Mouse (Mus musculus): Measurements from ENCODE around the gene Tmem14c. TPM values are rescaled to one million over a fixed set of nuclear protein-coding genes. Genes with fewer than 3 reads are reported as not detected.

Tmem14c gene
- polyA plus RNA-seq, 1 experiment from 2014 or later, result 196 TPM

DNA sequence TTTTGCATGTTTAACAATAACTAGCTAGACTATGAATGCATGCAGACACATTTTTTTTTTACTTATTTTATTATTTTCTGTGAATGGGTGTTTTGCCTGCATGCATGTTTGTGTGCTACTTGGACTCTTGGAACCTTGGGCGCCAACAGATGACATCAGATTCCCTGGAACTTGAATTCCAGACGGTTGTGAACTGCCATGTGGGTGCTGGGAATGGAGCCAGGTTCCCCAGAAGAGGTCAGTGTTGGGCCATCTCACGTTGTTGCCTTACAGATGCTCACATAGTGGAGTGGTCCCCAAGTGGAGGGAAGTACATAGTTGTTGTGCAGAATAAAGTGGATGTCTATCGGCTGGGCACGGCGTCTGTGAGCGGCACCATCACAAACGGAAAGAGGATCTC, 7.1 kb upstream of the Tmem14c start:
- Histone ChIP-seq H3K9me3 (no peaks in the 10 kb centered on the region), H3K27me3 (no peaks in the 10 kb centered on the region), H3K27ac (no peak overlapping the region), H3K4me1 (replicated peaks) (no peaks in the 10 kb centered on the region), H3K4me3 (replicated peaks) (no peak overlapping the region), H3K36me3 (peaks cover 95% of the 10 kb centered on the region), H3K4me2 (no peak overlapping the region), H3K9ac (replicated peaks) (no peak overlapping the region)
- WGBS, result 85% methylated on average over 8 of the region's 8 CpGs
- ATAC-seq (ENCODE audit: insufficient number of reproducible peaks, insufficient read depth, low FRiP score, low TSS enrichment, low read depth), result no peak

DNA sequence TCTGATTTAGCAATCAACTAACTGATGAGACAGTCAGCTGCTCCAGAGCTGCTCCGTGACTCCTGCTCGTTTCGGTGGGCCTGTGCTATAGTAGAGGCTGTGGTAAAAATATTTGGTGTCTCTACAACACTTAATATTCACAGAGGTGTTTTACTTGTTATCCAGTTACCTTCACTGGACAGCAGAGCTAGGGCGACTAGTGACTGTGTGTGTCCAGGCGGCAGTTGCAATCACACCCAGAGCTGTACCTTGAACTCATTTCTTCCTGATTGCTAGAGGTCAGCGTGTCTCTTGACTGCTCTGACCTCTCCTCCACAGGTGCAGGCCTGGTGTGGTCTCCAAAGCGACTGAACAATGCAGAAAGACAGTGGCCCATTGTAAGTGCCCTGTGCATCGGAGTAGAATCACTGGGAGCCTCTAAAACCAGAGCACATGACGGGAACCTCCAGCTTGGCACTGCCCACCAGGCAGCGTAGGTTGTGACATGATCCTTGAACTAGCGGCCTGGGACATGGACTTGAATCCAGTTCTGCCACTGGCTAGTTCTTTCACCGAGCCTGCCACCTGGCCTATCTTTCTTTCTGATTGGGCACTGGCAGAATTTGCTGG, 809 bp downstream of the Tmem14c start:
- Histone ChIP-seq H3K4me2 (peak overlapping the region; percentile 82), H3K36me3 (peaks cover 64% of the 10 kb centered on the region), H3K4me3 (replicated peaks) (peak overlapping the region; percentile 64), H3K4me1 (replicated peaks) (peaks cover 9% of the 10 kb centered on the region), H3K27me3 (no peaks in the 10 kb centered on the region), H3K9me3 (no peaks in the 10 kb centered on the region), H3K9ac (replicated peaks) (peak overlapping the region; percentile 73), H3K27ac (peak overlapping the region; percentile 89)
- no peak for ATAC-seq (ENCODE audit: insufficient number of reproducible peaks, insufficient read depth, low FRiP score, low TSS enrichment, low read depth)
- 44% methylated on average over 12 of the region's 12 CpGs for WGBS

DNA sequence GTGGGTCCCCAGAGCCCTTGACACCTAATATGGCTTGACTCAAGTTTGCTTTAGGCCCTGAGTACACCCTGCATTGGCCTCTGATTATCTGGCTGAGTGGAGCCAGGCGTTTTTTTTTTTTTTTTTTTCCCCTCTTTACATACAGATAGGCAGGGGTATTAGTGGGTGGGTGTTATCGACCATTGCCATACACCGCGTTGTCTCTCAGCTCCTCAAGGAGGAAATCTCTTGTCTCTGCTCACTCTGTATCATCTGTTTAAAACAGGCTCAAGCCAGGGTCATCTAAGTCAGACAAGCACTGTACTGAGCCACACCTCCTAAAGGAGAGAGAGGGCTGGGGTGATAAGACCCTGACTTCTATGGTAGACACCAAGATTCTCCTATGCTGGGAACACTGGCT, 1.7 kb downstream of the Tmem14c start:
- Histone ChIP-seq H3K27me3 (no peaks in the 10 kb centered on the region), H3K9ac (replicated peaks) (no peak overlapping the region), H3K4me1 (replicated peaks) (peaks cover 9% of the 10 kb centered on the region), H3K27ac (no peak overlapping the region), H3K4me2 (peak overlapping the region; percentile 82; the same call in 1 of the 2 replicates), H3K9me3 (no peaks in the 10 kb centered on the region), H3K4me3 (replicated peaks) (no peak overlapping the region), H3K36me3 (peaks cover 64% of the 10 kb centered on the region)
- ATAC-seq (ENCODE audit: insufficient number of reproducible peaks, insufficient read depth, low FRiP score, low TSS enrichment, low read depth), result no peak
- WGBS, result 90% methylated on average over 4 of the region's 4 CpGs

DNA sequence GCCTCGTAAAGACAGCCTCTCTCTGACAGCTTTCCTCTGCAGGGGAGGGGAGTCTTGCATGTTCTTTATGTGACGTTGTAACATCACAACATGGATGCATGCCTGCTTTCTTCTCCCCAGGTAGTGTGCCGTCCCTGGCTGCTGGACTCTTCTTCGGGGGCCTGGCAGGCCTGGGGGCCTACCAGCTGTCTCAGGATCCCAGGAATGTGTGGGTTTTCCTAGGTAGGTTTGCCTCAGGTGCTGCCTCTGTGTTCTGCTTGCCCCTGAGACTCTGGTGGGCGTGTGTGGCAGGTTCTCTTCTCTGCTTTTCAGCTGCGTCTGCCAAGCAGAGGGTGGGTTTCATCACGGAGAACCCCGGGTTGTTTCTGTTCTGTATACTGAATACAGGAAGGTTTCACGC, 2.1 kb downstream of the Tmem14c start:
- no peaks in the 10 kb centered on the region for H3K27me3 ChIP-seq
- H3K4me3 ChIP-seq (replicated peaks), result no peak overlapping the region
- no peak overlapping the region for H3K9ac ChIP-seq (replicated peaks)
- 91% methylated on average over 9 of the region's 9 CpGs for WGBS
- H3K36me3 ChIP-seq, result peaks cover 63% of the 10 kb centered on the region
- no peaks in the 10 kb centered on the region for H3K9me3 ChIP-seq
- H3K4me2 ChIP-seq, result no peak overlapping the region
- no peak for ATAC-seq (ENCODE audit: insufficient number of reproducible peaks, insufficient read depth, low FRiP score, low TSS enrichment, low read depth)
- H3K27ac ChIP-seq, result no peak overlapping the region
- peaks cover 9% of the 10 kb centered on the region for H3K4me1 ChIP-seq (replicated peaks)

DNA sequence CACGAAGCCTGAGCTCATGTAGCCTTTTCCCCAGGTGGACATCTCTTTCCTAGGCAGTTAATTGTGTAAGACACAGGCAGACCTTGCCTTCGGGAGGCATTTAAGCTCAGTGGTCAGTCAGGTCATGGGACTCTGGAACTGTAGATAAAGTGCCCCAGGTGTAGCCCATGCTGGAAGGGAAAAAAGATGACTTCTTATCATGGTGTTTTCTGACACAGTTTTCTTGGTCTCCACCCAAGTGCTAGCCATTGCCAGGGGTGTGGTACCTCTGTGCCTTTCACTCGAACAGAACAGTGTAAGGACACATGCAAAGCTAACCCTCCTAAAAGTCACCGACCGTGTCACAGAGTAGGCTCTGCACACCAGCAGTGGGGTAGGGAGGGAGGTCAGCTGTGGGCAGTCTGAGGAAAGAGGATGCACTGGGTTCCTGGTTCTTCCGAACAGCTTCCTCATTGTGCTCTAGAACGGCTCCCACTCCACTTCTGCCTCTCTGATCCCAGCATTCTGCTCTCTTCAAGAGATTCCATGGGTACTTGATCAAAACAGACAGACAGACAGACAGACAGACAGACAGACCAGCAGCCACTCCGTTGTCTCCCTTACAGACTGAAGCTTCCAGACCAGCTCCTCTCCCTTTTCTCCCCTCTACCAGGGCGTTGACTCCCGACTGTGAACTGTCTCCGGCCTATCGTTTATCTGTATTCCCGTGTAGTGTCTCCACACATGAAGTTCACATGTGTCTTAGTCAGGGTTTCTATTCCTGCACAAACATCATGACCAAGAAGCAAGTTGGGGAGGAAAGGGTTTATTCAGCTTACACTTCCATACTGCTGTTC, 2.9 kb downstream of the Tmem14c start:
- Histone ChIP-seq H3K36me3 (peaks cover 64% of the 10 kb centered on the region), H3K27me3 (no peaks in the 10 kb centered on the region), H3K4me1 (replicated peaks) (peaks cover 9% of the 10 kb centered on the region), H3K4me3 (replicated peaks) (no peak overlapping the region), H3K27ac (no peak overlapping the region), H3K9ac (replicated peaks) (no peak overlapping the region), H3K4me2 (no peak overlapping the region), H3K9me3 (no peaks in the 10 kb centered on the region)
- no peak for ATAC-seq (ENCODE audit: insufficient number of reproducible peaks, insufficient read depth, low FRiP score, low TSS enrichment, low read depth)
- 91% methylated on average over 13 of the region's 13 CpGs for WGBS

DNA sequence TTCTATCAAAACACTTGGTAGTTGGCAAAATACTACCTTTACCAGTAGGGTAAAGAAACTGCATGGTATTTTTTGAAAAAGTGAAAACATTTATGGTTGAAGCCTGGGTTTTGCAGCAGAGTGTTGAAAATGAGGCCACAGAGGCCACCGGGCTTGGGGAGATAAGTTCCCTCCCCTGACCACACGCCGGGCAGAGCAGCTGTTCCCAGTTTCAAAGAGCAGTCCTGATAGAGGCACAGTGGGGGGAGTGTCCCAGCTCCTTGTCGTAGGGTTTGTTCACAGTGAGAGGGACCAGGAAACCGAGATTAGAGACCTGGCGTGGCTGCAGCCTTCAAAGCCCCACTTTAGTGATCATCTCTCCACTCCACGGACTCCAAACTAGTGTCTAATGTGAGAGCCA, 4.4 kb downstream of the Tmem14c start:
- Histone ChIP-seq H3K27ac (no peak overlapping the region), H3K4me1 (replicated peaks) (peaks cover 9% of the 10 kb centered on the region), H3K4me2 (no peak overlapping the region), H3K27me3 (no peaks in the 10 kb centered on the region), H3K9me3 (no peaks in the 10 kb centered on the region), H3K4me3 (replicated peaks) (no peak overlapping the region), H3K36me3 (peaks cover 60% of the 10 kb centered on the region), H3K9ac (replicated peaks) (no peak overlapping the region)
- no peak for ATAC-seq (ENCODE audit: insufficient number of reproducible peaks, insufficient read depth, low FRiP score, low TSS enrichment, low read depth)
- 75% methylated on average over 7 of the region's 7 CpGs for WGBS

DNA sequence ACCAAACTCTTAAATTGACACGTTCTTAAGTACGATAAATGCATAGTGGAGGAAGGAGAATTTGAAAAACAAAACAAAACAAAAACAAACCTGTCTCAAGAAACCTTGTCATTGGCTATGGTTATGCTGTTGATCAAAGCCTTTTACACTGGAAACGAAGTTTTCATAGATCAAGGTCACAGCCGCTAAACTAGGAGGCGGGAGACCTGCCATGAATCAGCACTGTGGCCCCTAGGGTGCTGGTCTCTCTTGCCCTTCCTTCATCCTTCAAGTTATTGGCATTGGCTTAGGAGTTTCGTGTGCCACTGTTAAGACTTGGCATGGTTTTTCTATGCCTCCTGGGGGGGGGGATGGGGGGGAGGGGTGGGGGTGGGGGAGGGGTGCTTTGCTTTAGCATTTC, 5.5 kb downstream of the Tmem14c start:
- Histone ChIP-seq H3K9me3 (no peaks in the 10 kb centered on the region), H3K27me3 (no peaks in the 10 kb centered on the region), H3K4me2 (no peak overlapping the region), H3K27ac (no peak overlapping the region), H3K4me1 (replicated peaks) (peaks cover 9% of the 10 kb centered on the region), H3K9ac (replicated peaks) (no peak overlapping the region), H3K4me3 (replicated peaks) (no peak overlapping the region), H3K36me3 (peaks cover 60% of the 10 kb centered on the region)
- WGBS, result 91% methylated on average over 6 of the region's 6 CpGs
- no peak for ATAC-seq (ENCODE audit: insufficient number of reproducible peaks, insufficient read depth, low FRiP score, low TSS enrichment, low read depth)

DNA sequence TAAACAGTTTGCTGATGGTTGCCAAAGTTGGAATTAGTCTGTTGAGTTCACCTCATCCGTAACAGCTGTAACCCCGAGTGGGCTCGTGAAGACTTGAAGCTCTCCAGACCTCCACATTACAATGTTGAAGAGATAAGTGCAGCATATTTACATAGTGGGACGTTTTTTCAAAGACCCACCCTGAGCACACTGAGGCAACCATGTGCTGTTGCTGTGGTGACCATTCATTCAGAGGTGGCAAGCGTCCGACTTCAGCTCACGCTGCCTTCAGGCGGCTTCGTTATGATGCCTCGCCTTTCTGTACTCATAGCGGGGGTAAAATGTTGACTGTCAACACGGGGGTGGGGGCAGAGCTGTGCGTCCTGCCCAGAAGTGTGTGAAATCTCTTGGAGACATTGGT, 6.0 kb downstream of the Tmem14c start:
- ATAC-seq (ENCODE audit: insufficient number of reproducible peaks, insufficient read depth, low FRiP score, low TSS enrichment, low read depth), result no peak
- H3K4me2 ChIP-seq, result no peak overlapping the region
- H3K4me3 ChIP-seq (replicated peaks), result no peak overlapping the region
- H3K36me3 ChIP-seq, result peaks cover 60% of the 10 kb centered on the region
- no peaks in the 10 kb centered on the region for H3K27me3 ChIP-seq
- no peak overlapping the region for H3K27ac ChIP-seq
- H3K4me1 ChIP-seq (replicated peaks), result peaks cover 5% of the 10 kb centered on the region
- 90% methylated on average over 13 of the region's 13 CpGs for WGBS
- H3K9me3 ChIP-seq, result no peaks in the 10 kb centered on the region
- no peak overlapping the region for H3K9ac ChIP-seq (replicated peaks)

DNA sequence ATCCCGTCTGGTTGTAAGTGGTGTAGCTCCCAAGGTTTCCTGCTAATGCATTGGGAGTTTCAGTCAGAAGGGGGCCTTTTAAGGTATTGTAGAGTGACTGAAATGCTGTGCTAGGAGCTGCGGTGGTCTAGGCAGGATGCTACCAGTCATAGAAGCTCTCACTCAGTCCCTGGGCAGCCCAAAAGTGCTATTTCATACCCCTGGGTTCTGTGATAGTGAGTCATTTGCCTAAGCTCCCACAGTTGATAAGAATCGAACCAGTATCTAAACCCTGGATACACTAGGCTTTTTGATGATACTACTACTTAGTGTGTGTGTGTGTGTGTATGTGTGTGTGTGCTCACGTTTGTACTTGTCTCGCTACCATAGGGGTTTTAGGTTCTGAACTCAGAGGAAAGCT, 14.0 kb downstream of the Tmem14c start:
- Histone ChIP-seq H3K9ac (replicated peaks) (no peak overlapping the region), H3K27me3 (no peaks in the 10 kb centered on the region), H3K4me2 (no peak overlapping the region), H3K9me3 (peaks cover 5% of the 10 kb centered on the region; the same call in 1 of the 2 replicates), H3K36me3 (no peaks in the 10 kb centered on the region), H3K4me3 (replicated peaks) (no peak overlapping the region), H3K4me1 (replicated peaks) (no peaks in the 10 kb centered on the region), H3K27ac (no peak overlapping the region)
- ATAC-seq (ENCODE audit: insufficient number of reproducible peaks, insufficient read depth, low FRiP score, low TSS enrichment, low read depth), result no peak
- 82% methylated on average over 5 of the region's 5 CpGs for WGBS

DNA sequence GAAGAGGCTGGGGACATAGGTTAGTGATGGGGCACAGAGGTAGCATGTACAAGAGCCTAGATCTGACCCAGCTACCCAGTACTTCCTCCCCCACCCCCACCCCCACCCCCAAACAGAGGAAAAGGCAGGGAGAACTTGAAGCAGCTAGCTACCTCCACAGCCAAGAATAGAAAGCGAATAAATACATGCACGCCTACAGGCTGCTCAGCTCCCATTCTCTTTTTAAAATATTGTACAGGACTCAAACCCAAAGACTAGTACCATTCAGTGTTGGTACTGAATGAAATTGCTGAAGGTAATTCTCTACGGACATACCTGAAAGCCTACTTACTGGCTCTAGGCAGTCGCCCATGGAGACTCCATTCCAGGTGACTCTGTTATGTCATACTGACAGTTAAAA, 26.4 kb downstream of the Tmem14c start:
- Histone ChIP-seq H3K4me2 (no peak overlapping the region), H3K27me3 (no peaks in the 10 kb centered on the region), H3K9ac (replicated peaks) (no peak overlapping the region), H3K36me3 (no peaks in the 10 kb centered on the region), H3K4me1 (replicated peaks) (no peaks in the 10 kb centered on the region), H3K27ac (no peak overlapping the region), H3K9me3 (no peaks in the 10 kb centered on the region), H3K4me3 (replicated peaks) (no peak overlapping the region)
- no peak for ATAC-seq (ENCODE audit: insufficient number of reproducible peaks, insufficient read depth, low FRiP score, low TSS enrichment, low read depth)
- WGBS, result 88% methylated on average over 4 of the region's 4 CpGs

DNA sequence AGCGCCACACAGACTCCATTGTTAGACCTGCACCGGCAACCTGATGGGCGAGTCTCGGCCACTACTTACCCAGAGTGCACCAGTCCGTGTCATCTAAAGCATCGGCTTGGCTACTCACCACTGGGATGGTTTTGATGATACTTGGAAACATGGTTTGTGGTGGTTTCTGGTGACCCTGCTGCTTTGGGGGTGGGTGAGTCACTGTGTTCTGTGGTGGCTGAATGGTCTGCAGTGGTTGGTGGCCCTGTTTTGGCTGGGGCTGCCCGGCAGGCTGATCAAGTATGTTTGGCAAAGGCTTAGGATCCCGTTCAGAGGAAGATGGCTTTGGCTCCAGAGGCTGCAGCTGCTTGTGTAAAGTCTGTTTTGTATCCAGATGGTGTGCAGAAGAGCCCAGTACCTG, 29.8 kb downstream of the Tmem14c start:
- Histone ChIP-seq H3K4me2 (no peak overlapping the region), H3K27me3 (no peaks in the 10 kb centered on the region), H3K4me1 (replicated peaks) (peaks cover 2% of the 10 kb centered on the region; the same call in 1 of the 2 replicates), H3K36me3 (no peaks in the 10 kb centered on the region), H3K4me3 (replicated peaks) (no peak overlapping the region), H3K27ac (no peak overlapping the region), H3K9me3 (no peaks in the 10 kb centered on the region), H3K9ac (replicated peaks) (no peak overlapping the region)
- ATAC-seq (ENCODE audit: insufficient number of reproducible peaks, insufficient read depth, low FRiP score, low TSS enrichment, low read depth), result no peak
- 93% methylated on average over 8 of the region's 8 CpGs for WGBS

Data from limb, embryonic 12.5 days (tissue).